Mouse (Mus musculus): ENCODE data around the gene Angptl6.

Gene Angptl6

GRCm38 (mm10) chr9:20887191-20887590 is 7.7 kb upstream of the Angptl6 start:
- no peak for DNase-seq (ENCODE audit: extremely low read depth, insufficient read length, low spot score)

GRCm38 (mm10) chr9:20886563-20886962 is 7.0 kb upstream of the Angptl6 start:
- no peak for DNase-seq (ENCODE audit: extremely low read depth, insufficient read length, low spot score)

GRCm38 (mm10) chr9:20878710-20879065 is 839 bp downstream of the Angptl6 start:
- DNase-seq (ENCODE audit: extremely low read depth, insufficient read length, low spot score) = no peak

DNA sequence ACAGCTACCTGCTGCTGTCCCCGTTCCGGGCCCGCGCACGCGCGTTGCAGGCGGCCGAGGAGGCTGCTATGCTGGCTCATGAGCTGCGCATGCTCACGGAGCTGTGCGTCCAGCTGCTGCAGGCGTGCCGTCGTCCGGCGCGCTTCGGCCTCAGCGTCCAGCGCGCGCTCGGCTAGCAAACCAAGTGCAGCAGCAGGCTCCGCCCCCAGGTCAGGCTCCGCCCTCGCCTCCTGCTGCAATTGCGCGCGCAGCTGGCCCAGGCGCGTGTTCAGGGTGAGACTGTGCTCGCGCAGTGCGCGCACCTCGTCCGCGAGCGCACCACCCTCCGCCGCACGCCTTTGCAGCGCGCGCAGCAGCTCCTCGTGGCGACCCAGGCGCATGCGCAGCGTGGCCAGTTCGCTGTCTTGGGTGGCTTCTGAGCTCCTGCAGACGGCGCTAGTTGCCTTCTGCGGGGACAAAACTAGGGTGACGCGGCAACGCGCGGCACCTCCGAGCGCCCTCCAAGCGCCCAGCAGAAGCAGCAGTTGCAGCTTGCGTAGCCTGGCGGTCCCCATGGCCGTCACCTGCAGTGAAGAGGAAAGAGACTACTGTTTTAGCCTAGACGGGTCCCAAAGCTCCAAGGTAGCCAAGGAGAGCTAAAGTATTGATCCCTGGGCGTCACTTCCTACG is 1.4 kb downstream of the Angptl6 start:
- DNase-seq (ENCODE audit: extremely low read depth, insufficient read length, low spot score) = peak; percentile 100

GRCm38 (mm10) chr9:20877118-20878040 is 2.1 kb downstream of the Angptl6 start:
- DNase-seq (ENCODE audit: extremely low read depth, insufficient read length, low spot score) = no peak

GRCm38 (mm10) chr9:20876318-20877117 is 3.0 kb downstream of the Angptl6 start:
- DNase-seq (ENCODE audit: extremely low read depth, insufficient read length, low spot score) = no peak

DNA sequence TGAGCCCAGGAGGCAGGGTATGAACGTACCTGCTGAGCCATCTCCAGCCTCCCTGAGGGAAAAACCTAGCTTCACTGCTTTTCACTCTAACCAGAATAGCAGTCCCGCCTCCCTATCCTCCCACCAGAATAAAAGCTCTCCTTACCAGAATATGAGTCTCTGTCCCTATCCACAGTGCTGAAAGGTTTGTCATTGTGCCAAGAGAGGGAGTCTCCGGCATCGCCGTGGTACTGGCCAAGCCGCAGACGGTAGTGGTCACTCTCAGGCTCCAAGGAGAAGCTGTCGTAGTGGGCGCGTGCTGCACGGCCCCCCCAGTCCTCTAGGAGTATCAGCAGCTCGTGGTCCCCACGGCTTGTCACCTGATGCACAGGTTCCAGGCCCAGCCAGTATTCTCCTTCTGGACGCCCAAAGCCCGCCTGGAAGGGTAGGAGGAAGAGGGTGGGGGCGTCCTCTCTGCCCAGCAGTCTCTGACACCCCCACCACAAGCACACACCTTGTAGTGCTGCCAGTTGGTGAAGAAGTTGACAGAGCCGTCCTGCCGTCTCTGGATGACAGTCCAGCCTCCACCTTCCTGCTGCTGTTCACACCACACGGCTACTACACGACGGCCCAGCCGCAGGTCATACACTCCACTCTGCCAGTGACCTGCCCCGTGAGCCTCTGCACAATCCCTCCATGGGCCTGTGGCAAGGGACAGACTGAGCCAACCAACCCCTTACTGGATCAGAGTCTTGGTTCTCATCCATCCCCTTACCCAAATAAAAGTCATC is 4.3 kb downstream of the Angptl6 start:
- DNase-seq (ENCODE audit: extremely low read depth, insufficient read length, low spot score) = no peak

DNA sequence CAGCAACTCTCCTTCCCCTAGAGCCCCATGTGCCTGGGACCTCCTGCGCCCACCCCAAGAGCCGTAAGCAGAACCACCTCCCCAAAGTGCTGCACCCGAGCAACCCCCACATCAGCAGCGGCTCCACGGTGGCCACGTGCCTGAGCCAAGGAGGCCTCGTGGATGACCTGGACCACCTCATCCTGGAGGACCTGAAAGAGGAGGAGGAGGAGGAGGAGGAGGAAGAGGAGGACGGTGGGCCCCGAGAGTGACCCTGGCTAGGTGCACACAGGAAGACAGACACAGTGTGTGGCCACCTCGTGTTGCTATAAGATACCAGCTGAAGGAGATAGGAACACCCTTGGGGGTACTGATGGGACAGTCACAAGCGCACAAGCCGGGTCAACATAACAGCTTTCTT is 6.0 kb downstream of the Angptl6 start:
- no peak for DNase-seq (ENCODE audit: extremely low read depth, insufficient read length, low spot score)

DNA sequence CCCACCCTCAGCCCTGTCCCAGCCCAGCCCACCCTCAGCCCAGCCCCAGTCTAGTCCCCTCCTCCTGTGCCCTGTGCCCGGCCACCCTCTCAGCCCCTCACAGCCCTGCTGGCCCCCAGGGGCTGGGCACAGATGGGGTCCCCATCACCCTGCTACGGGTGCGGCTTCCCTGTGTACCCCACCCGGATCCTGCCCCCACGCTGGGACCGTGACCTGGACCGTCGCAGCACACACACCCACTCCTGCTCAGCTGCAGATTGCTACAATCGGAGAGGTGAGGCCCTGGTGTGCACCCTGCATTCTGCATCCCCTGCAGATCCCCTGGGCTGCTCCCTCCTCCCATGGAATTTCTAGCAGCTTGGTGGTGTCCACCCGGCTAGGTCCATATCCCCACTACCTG is 6.5 kb downstream of the Angptl6 start:
- DNase-seq (ENCODE audit: extremely low read depth, insufficient read length, low spot score) = no peak

DNA sequence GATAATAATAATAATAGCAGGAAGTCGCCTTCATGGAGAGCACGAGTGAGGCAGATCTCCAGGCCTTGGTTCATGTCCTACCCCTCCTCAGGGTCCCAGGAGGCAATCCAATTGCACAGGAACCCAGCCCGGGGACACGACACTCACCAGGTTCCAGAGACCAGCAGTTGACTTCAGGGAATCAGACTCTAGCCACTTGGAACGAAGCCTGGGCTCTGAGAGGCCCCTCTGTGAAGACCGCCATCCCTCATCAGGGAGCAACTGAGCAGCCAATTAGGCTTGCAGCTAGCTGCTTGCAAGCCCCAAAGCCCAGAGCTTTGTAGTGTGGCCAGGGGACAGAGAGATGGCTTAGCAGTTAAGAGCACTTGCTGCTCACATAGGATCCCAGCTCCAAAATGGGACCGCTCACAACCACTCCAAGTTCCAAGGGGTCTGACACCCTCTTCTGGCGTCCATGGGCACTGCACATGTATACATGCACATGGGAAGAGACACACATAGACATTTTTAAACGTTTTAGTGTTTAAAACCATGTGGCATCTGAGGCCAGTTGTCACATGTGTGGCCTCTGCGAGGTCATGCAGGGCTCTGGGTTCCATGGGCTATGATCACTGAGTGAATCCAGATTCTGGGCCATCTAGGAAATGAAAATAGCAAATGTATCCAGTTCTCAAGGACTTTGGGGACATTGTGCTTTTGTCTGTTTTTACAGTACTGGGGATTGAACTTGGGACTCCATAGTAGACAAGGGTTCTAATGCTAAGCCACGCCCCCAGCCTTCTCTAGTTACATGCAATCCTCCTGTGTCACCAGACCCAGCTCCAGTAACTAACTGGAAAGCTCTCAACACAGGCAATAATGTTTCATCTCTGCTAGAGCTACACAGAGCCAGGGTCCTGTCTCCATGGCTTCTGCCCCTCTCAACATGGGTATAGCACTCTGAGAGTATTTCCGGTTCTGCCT is 9.0 kb downstream of the Angptl6 start:
- DNase-seq (ENCODE audit: extremely low read depth, insufficient read length, low spot score) = no peak

DNA sequence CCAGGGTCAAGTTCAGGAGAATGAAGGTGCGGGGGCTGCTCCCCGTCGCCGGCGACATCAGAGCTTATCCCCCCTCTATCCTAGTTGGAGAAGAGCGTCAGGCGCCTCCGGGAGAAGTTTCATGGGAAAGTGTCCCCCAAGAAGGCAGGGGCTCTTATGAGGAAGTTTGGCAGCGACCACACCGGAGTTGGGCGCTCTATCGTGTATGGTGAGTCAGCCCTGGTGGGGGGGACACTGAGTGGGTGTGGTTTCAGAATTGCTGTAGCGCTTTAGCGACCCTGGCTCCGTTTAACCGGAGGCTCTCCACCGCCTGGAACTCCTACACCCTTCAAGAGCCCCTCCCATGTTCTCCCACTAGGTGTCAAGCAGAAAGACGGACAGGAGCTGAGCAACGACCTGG is 10.3 kb downstream of the Angptl6 start:
- no peak for DNase-seq (ENCODE audit: extremely low read depth, insufficient read length, low spot score)

DNA sequence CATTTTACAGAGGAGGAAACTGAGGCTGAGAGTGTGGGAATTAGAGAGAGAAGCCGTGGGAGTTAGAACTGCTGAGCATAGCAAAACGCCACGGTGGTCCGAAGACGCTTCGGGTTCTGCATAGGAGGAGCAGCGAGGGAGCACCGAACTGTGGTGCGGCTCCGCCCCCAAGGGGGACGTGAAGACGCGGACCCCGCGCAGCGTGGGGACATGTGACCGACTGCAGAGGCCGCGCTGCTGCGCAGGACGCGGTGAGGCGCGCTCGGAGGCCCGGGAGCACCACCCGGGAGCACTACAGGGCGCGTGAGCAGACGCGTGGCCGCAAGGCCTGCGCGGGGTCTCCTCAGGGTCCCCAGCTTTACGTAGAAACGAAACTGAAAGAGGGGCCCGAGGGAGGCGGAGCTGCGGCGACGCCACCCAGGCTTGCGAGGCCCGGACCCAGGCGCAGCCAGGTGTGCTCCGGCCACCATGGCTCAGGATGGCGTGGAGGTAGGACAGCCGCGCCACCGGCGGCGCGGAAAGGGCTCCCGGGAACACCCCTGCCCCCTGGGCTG is 11.0 kb downstream of the Angptl6 start, which contains the start of gene A230050P20Rik:
TSS of gene A230050P20Rik (plus strand) at position 195 of the 554 bp plus-strand sequence.
- no peak for DNase-seq (ENCODE audit: extremely low read depth, insufficient read length, low spot score)

DNA sequence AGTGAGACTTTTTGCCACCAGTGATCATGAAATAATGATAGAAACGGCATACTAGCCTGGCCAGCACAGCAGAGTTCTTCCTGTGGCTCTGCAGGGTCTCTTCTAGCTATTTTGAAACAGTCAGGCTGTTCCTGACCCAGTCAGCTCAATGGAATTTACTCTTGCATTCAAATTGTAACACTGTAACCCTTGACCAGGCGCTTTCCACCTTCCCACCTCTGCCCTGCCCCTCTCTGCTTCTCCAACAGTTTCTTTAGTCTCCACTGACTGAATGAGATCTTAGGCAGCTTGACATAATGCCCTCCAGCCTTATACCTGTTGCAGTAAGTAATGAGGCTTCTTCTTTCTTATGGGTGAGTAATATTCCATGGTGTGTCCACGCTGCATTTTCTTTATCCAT is 12.6 kb downstream of the Angptl6 start:
- no peak for DNase-seq (ENCODE audit: extremely low read depth, insufficient read length, low spot score)

DNA sequence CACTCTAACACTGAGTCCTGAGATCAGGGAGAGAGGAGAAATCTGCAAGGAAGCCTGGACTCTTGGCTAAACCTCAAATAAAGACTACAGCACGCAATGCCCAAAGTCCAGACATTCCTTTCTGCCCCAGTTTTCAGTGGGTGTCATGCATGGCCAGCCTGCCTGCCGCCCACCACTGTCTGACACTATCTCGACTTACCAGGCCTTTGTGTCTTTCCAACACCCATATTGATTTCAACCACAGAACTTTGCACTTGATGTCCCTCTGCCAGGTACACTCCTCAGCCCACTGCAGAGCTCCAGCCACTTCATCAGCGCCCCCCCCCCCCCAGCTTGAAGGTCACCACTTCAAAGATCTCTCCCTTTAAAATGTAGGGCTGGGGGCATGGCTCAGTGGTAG is 17.3 kb downstream of the Angptl6 start:
- DNase-seq (ENCODE audit: extremely low read depth, insufficient read length, low spot score) = no peak

GRCm38 (mm10) chr9:20861821-20862220 is 17.7 kb downstream of the Angptl6 start:
- DNase-seq (ENCODE audit: extremely low read depth, insufficient read length, low spot score) = no peak

DNA sequence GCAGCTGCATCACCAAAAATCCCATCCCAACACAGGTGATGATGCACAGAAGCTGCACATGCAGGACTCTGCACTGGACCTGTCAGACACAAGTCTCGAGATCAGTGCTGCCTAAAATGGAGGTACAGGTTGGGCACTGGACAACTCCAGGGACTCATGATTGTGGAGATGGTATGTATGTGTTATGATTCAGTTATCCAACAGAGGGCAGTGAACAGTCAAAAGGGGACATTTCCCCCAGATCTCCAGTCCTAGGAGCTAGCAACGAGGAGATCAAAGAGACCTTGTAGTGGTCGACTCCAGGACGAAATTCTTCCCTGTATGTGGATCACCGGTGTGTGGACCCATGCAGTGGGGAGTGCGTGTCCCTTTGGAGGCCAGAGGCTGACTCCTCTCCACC is 19.6 kb downstream of the Angptl6 start:
- no peak for DNase-seq (ENCODE audit: extremely low read depth, insufficient read length, low spot score)

- no peak for DNase-seq (ENCODE audit: extremely low read depth, insufficient read length, low spot score)
Measured at GRCm38 (mm10) chr9:20857131-20857530, 22.4 kb downstream of the Angptl6 start.

DNA sequence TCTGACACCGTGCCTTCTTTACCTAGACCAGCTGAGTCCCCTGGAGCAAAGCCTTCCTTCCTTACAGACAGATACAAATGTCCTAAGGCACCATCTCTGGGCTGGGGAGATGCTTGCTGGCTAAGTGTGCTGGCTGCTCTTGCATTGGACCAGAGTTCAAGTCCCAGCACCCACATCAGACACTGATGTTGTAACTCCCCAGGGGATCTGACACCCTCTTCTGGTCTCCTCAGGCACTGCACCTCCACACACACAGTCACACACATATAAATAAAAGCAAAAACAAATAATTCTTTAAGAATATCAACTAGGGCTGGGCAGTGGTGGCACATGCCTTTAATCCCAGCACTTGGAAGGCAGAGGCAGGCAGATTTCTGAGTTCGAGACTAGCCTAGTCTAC is 29.3 kb downstream of the Angptl6 start:
- DNase-seq (ENCODE audit: extremely low read depth, insufficient read length, low spot score) = no peak

GRCm38 (mm10) chr9:20842670-20843069 is 36.9 kb downstream of the Angptl6 start:
- DNase-seq (ENCODE audit: extremely low read depth, insufficient read length, low spot score) = no peak
